Mouse (Mus musculus) kidney, adult 2 months (tissue): ENCODE results near the gene Nol4l.
A peak's percentile ranks its signal among the peaks of the same experiment; 100 is the strongest.

Source experiments
- CTCF ChIP-seq: fragments of 200-500 bp; conservative IDR thresholded peaks from 2 replicates; pipeline ENCODE4 v1.5.1; 2011; ENCODE audit warnings: low read depth, mild to moderate bottlenecking, control low read depth, low read length, moderate library complexity, mixed read lengths; ENCODE audit not compliant: insufficient read depth, insufficient read length
- POLR2A ChIP-seq: fragments of 200-500 bp; IDR thresholded peaks from one replicate; pipeline ENCODE4 v1.6.1; 2011; ENCODE audit warnings: low read depth, low read length, control low read depth

- TF ChIP-seq CTCF (0 out of 2 replicates have a peak, but pooled peaks have one; percentile 25), POLR2A (no peak)
These were observed 83.8 kb downstream of the Nol4l start for GRCm38 (mm10) chr2:153446017-153446408.
